7 mouse cellular contexts compared by ENCODE assay signal in genomic region chr2:151536618-151536974, GRCm38 (mm10). TPM values are rescaled to one million over a fixed set of nuclear protein-coding genes. Genes with fewer than 3 reads are reported as not detected.
DNase-seq lines count a peak whose midpoint lies in the region; ATAC-seq and TF ChIP-seq lines count a peak whose summit lies in the region.

No protein-coding gene starts in this region.

- DNase-seq in midbrain, postnatal 0 days (ENCODE audit: low spot score): peak; percentile 41
- peak; percentile 29 for DNase-seq in adrenal gland, adult 8-10 months
- DNase-seq in heart, postnatal 10 days: peak; percentile 57 to 75
- DNase-seq in layer of hippocampus, postnatal 10 days (ENCODE audit: low spot score in 2 of 2): peak; percentile 36 to 54
- peak; percentile 13 to 22 for DNase-seq in natural killer cell, adult 2 months (ENCODE audit: low spot score in 2 of 2)
- DNase-seq in cerebellum, postnatal 25 days: no peak

- peaks cover 3% of the 10 kb centered on the region; the same call in 1 of the 2 replicates for H3K4me1 ChIP-seq in midbrain, postnatal 0 days (ENCODE audit: insufficient read depth, low read length)
- peaks cover 5% of the 10 kb centered on the region for H3K4me1 ChIP-seq in midbrain, embryonic 15.5 days

- H3K4me3 ChIP-seq in midbrain, postnatal 0 days (ENCODE audit: low read depth, low read length): no peak overlapping the region
- no peak overlapping the region for H3K4me3 ChIP-seq in midbrain, embryonic 15.5 days

- H3K9ac ChIP-seq in midbrain, postnatal 0 days (replicated peaks; ENCODE audit: low read length, poor library complexity, severe bottlenecking): no peak overlapping the region
- H3K9ac ChIP-seq in midbrain, embryonic 15.5 days: no peak overlapping the region

- H3K4me2 ChIP-seq in midbrain, postnatal 0 days (ENCODE audit: low read depth, low read length, poor library complexity, severe bottlenecking): no peak overlapping the region
- H3K4me2 ChIP-seq in midbrain, embryonic 15.5 days: no peak overlapping the region

- ATAC-seq in midbrain, postnatal 0 days (ENCODE audit: low FRiP score): no peak
- no peak for ATAC-seq in midbrain, embryonic 15.5 days (replicated peaks)

- H3K27ac ChIP-seq in midbrain, postnatal 0 days (ENCODE audit: low read depth, low read length): no peak overlapping the region
- no peak overlapping the region for H3K27ac ChIP-seq in midbrain, embryonic 15.5 days

- H3K9me3 ChIP-seq in midbrain, postnatal 0 days (ENCODE audit: low read length): no peaks in the 10 kb centered on the region
- no peaks in the 10 kb centered on the region for H3K9me3 ChIP-seq in midbrain, embryonic 15.5 days

- intact Hi-C loops in heart, postnatal 10 days (cut with DNase I): no loop called here

- no peak for TF ChIP-seq CTCF in midbrain, postnatal 0 days (IDR thresholded peaks at IDR 0.05)

- H3K27me3 ChIP-seq in midbrain, postnatal 0 days (ENCODE audit: insufficient read depth, low read length): no peaks in the 10 kb centered on the region
- H3K27me3 ChIP-seq in midbrain, embryonic 15.5 days (replicated peaks): no peaks in the 10 kb centered on the region

- 77% methylated on average over 5 of the region's 5 CpGs for WGBS in midbrain, postnatal 0 days
- 78% methylated on average over 5 of the region's 5 CpGs for WGBS in midbrain, embryonic 15.5 days

- no peaks in the 10 kb centered on the region for H3K36me3 ChIP-seq in midbrain, postnatal 0 days (ENCODE audit: insufficient read depth, low read length)
- no peaks in the 10 kb centered on the region for H3K36me3 ChIP-seq in midbrain, embryonic 15.5 days (replicated peaks)

RNA-seq across cellular contexts. Expression of gene Fkbp1a, which starts 5.7 kb away (rescaled TPM):
- total RNA-seq in midbrain, postnatal 0 days (2014; rRNA removed): 79.2 and 79.3 TPM in 2 replicates
- 598 and 619 TPM in 2 replicates for polyA plus RNA-seq in midbrain, postnatal 0 days (2015; fragmentation: Nextera tagmentation; extraction: Ambion mirVana)
- 586 and 594 TPM in 2 replicates for polyA plus RNA-seq in midbrain, embryonic 15.5 days (2015; fragmentation: Nextera tagmentation; extraction: Ambion mirVana)
- 100 to 1,000 TPM; 231 to 315 (median 255) TPM for total RNA-seq in adrenal gland, adult 8-10 months (2022)
- 100 to 1,000 TPM; 377 to 378 TPM for total RNA-seq in heart, postnatal 10 days (2021)
- total RNA-seq in layer of hippocampus, postnatal 10 days (2021): 100 to 1,000 TPM; 535 to 594 TPM

RNA-seq across cellular contexts. Expression of gene Sdcbp2, which starts 35.8 kb away (rescaled TPM):
- 0.61 TPM in 1 of 2 replicates, not detected in the other for total RNA-seq in midbrain, postnatal 0 days (2014; rRNA removed)
- 0.93 and 1.4 TPM in 2 replicates for polyA plus RNA-seq in midbrain, postnatal 0 days (2015; fragmentation: Nextera tagmentation; extraction: Ambion mirVana)
- polyA plus RNA-seq in midbrain, embryonic 15.5 days (2015; fragmentation: Nextera tagmentation; extraction: Ambion mirVana): 0.67 and 0.96 TPM in 2 replicates
- total RNA-seq in adrenal gland, adult 8-10 months (2022): 1 to 10 TPM; 1.1 to 1.8 (median 1.3) TPM
- total RNA-seq in heart, postnatal 10 days (2021): 1 to 10 TPM; 1.6 to 3.2 TPM
- total RNA-seq in layer of hippocampus, postnatal 10 days (2021): 1 to 10 TPM; 1.3 to 1.6 TPM

RNA-seq across cellular contexts. Expression of gene Nsfl1c, which starts 42.6 kb away (rescaled TPM):
- 103 and 107 TPM in 2 replicates for total RNA-seq in midbrain, postnatal 0 days (2014; rRNA removed)
- 244 and 250 TPM in 2 replicates for polyA plus RNA-seq in midbrain, postnatal 0 days (2015; fragmentation: Nextera tagmentation; extraction: Ambion mirVana)
- polyA plus RNA-seq in midbrain, embryonic 15.5 days (2015; fragmentation: Nextera tagmentation; extraction: Ambion mirVana): 285 and 292 TPM in 2 replicates
- 100 to 1,000 TPM; 149 to 160 (median 153) TPM for total RNA-seq in adrenal gland, adult 8-10 months (2022)
- total RNA-seq in heart, postnatal 10 days (2021): 100 to 1,000 TPM in 1 of 2 experiments, 10 to 100 TPM in 1; 93.3 to 102 TPM
- total RNA-seq in layer of hippocampus, postnatal 10 days (2021): 100 to 1,000 TPM; 145 to 156 TPM

Comparison
In these comparisons a context has a peak if more than half of its experiments do, and no peak if none do; other contexts are left out.
1. DNase-seq: peak in midbrain, postnatal 0 days (single experiment), adrenal gland, adult 8-10 months (single experiment), heart, postnatal 10 days (2 of 2), layer of hippocampus, postnatal 10 days (2 of 2) and natural killer cell, adult 2 months (2 of 2); none in cerebellum, postnatal 25 days (0 of 2).